Mouse (Mus musculus) stomach, postnatal 0 days (tissue): Measurements from ENCODE around the gene Pde2a. TPM values are rescaled to one million over a fixed set of nuclear protein-coding genes. Genes with fewer than 3 reads are reported as not detected.

Source experiments
- ATAC-seq: fragments of 200-750 bp; cut with Nextera tagmentation; 2 replicates; pipeline ENCODE4 v1.8.0; 2017; ENCODE audit not compliant: low FRiP score, low TSS enrichment
- DNase-seq: peaks from one replicate; pipeline ENCODE4 v3.0.0-alpha.2; 2016; ENCODE audit warnings: low spot score
- H3K27ac ChIP-seq: fragments of 300-500 bp; sonication (generic); replicated peaks from 2 replicates; pipeline ENCODE4 v1.5.1; 2014; ENCODE audit warnings: mild to moderate bottlenecking, control low read depth
- H3K27me3 ChIP-seq: fragments of 300-500 bp; sonication (generic); 2 replicates; pipeline ENCODE4 v1.6.1; 2014; ENCODE audit warnings: low read length; ENCODE audit not compliant: control insufficient read depth, insufficient read depth
- H3K36me3 ChIP-seq: fragments of 300-500 bp; sonication (generic); 2 replicates; pipeline ENCODE4 v1.6.1; 2014; ENCODE audit warnings: low read length, mixed read lengths; ENCODE audit not compliant: control insufficient read depth, insufficient read depth
- H3K4me1 ChIP-seq: fragments of 300-500 bp; sonication (generic); replicated peaks from 2 replicates; pipeline ENCODE4 v1.6.1; 2014; ENCODE audit warnings: antibody characterized with exemption; ENCODE audit not compliant: control insufficient read depth, insufficient read depth
- H3K4me2 ChIP-seq: fragments of 300-500 bp; sonication (generic); replicated peaks from 2 replicates; pipeline ENCODE4 v1.6.1; 2014; ENCODE audit warnings: low read depth, mild to moderate bottlenecking, control low read depth, moderate library complexity
- H3K4me3 ChIP-seq: fragments of 300-500 bp; sonication (generic); 2 replicates; pipeline ENCODE4 v1.5.1; 2014; ENCODE audit warnings: low read depth, low read length, control low read depth
- H3K9ac ChIP-seq: fragments of 300-500 bp; sonication (generic); 2 replicates; pipeline ENCODE4 v1.6.1; 2014; ENCODE audit warnings: mild to moderate bottlenecking, low read length, control low read depth, mixed read lengths
- H3K9me3 ChIP-seq: fragments of 300-500 bp; sonication (generic); 2 replicates; pipeline ENCODE4 v1.6.1; 2016; ENCODE audit warnings: low read length; ENCODE audit not compliant: control insufficient read depth
- CTCF ChIP-seq: IDR thresholded peaks from 2 replicates; pipeline ENCODE4 v1.5.1; 2016; ENCODE audit warnings: antibody characterized with exemption, low read depth, mild to moderate bottlenecking, moderate library complexity
- EP300 ChIP-seq: optimal IDR thresholded peaks from 2 replicates; pipeline ENCODE3; 2016; ENCODE audit warnings: antibody characterized with exemption
- WGBS: fragments of 180-500 bp; shearing (Covaris S2); extraction: QIAGEN DNeasy Blood & Tissue Kit; methylation state at CpG from one replicate; pipeline ENCODE4 v1.1.7; 2014; 5-methylcytosine and 5-hydroxymethylcytosine counted together
- polyA plus RNA-seq: library from polyadenylated mRNA; unstranded; fragments of >200 nt; fragmentation: Nextera tagmentation; extraction: Ambion mirVana; gene quantifications from 2 replicates; pipeline ENCODE4 v1.2.1, GENCODE M21; 2015

Pde2a gene
- polyA plus RNA-seq, 1 experiment from 2014 or later: 9.2 TPM

GRCm38 (mm10) chr7:101456318-101456717 is 34.8 kb downstream of the Pde2a start:
- no peak overlapping the region for H3K4me2 ChIP-seq
- DNase-seq (no peak), ATAC-seq (no peak)
- H3K9ac ChIP-seq: no peak overlapping the region
- no peak overlapping the region for H3K4me3 ChIP-seq
- H3K27me3 ChIP-seq: no peaks in the 10 kb centered on the region
- WGBS: 61% methylated on average over 4 of the region's 4 CpGs
- no peak overlapping the region for H3K27ac ChIP-seq
- H3K9me3 ChIP-seq: no peaks in the 10 kb centered on the region
- no peaks in the 10 kb centered on the region for H3K36me3 ChIP-seq
- no peaks in the 10 kb centered on the region for H3K4me1 ChIP-seq
- no peak for TF ChIP-seq CTCF

- no peak overlapping the region for H3K4me3 ChIP-seq
- H3K9me3 ChIP-seq: no peaks in the 10 kb centered on the region
- no peaks in the 10 kb centered on the region for H3K36me3 ChIP-seq
- H3K9ac ChIP-seq: no peak overlapping the region
- TF ChIP-seq CTCF (no peak), EP300 (no peak)
- H3K27me3 ChIP-seq: no peaks in the 10 kb centered on the region
- ATAC-seq (no peak), DNase-seq (no peak)
- H3K4me2 ChIP-seq: no peak overlapping the region
- no peaks in the 10 kb centered on the region for H3K4me1 ChIP-seq
- no peak overlapping the region for H3K27ac ChIP-seq
- WGBS: 52% methylated on average over 5 of the region's 5 CpGs
Measured at GRCm38 (mm10) chr7:101456789-101457188, 35.3 kb downstream of the Pde2a start.

GRCm38 (mm10) chr7:101457283-101457682 is 35.8 kb downstream of the Pde2a start:
- H3K4me3 ChIP-seq: no peak overlapping the region
- no peaks in the 10 kb centered on the region for H3K36me3 ChIP-seq
- TF ChIP-seq EP300 (no peak), CTCF (no peak)
- no peak overlapping the region for H3K9ac ChIP-seq
- no peaks in the 10 kb centered on the region for H3K9me3 ChIP-seq
- peak overlapping the region; percentile 40; the same call in 1 of the 2 replicates for H3K27ac ChIP-seq
- H3K27me3 ChIP-seq: no peaks in the 10 kb centered on the region
- no peak for ATAC-seq
- no peaks in the 10 kb centered on the region for H3K4me1 ChIP-seq
- no peak for DNase-seq
- no peak overlapping the region for H3K4me2 ChIP-seq
- WGBS: 70% methylated on average over 5 of the region's 5 CpGs

GRCm38 (mm10) chr7:101457801-101458200 is 36.3 kb downstream of the Pde2a start:
- ATAC-seq (no peak), DNase-seq (no peak)
- H3K4me1 ChIP-seq: no peaks in the 10 kb centered on the region

GRCm38 (mm10) chr7:101458278-101458781 is 36.8 kb downstream of the Pde2a start:
- H3K9ac ChIP-seq: no peak overlapping the region
- WGBS: 76% methylated on average over 4 of the region's 4 CpGs
- DNase-seq (no peak), ATAC-seq (no peak)
- no peaks in the 10 kb centered on the region for H3K9me3 ChIP-seq
- no peak overlapping the region for H3K4me2 ChIP-seq
- no peaks in the 10 kb centered on the region for H3K4me1 ChIP-seq
- H3K36me3 ChIP-seq: no peaks in the 10 kb centered on the region
- H3K27me3 ChIP-seq: no peaks in the 10 kb centered on the region
- no peak overlapping the region for H3K4me3 ChIP-seq
- H3K27ac ChIP-seq: no peak overlapping the region
- TF ChIP-seq EP300 (no peak), CTCF (no peak)

More at GRCm38 (mm10) chr7:101457801-101458200, 36.3 kb downstream of the Pde2a start:
- WGBS: 46% methylated on average over 8 of the region's 8 CpGs
- Histone ChIP-seq H3K4me2 (no peak overlapping the region), H3K9ac (no peak overlapping the region), H3K27me3 (no peaks in the 10 kb centered on the region), H3K36me3 (no peaks in the 10 kb centered on the region), H3K9me3 (no peaks in the 10 kb centered on the region), H3K27ac (no peak overlapping the region), H3K4me3 (no peak overlapping the region)
- TF ChIP-seq CTCF (no peak), EP300 (no peak)

- 65% methylated on average over 9 of the region's 9 CpGs for WGBS
- Histone ChIP-seq H3K27me3 (no peaks in the 10 kb centered on the region), H3K4me1 (no peaks in the 10 kb centered on the region), H3K4me2 (no peak overlapping the region), H3K36me3 (no peaks in the 10 kb centered on the region), H3K9me3 (no peaks in the 10 kb centered on the region), H3K4me3 (no peak overlapping the region), H3K9ac (no peak overlapping the region), H3K27ac (0 out of 2 replicates have a peak overlapping the region, but pooled peaks have one; percentile 24)
- DNase-seq (no peak), ATAC-seq (no peak)
- TF ChIP-seq EP300: no peak
Measured at GRCm38 (mm10) chr7:101459305-101459813, 37.9 kb downstream of the Pde2a start.
